Mouse (Mus musculus): Measurements from ENCODE around the gene Ptprn2. TPM values are rescaled to one million over a fixed set of nuclear protein-coding genes. Genes with fewer than 3 reads are reported as not detected.

The Ptprn2 gene
- polyA plus RNA-seq, 1 experiment from 2014 or later: 1.2 TPM

DNA sequence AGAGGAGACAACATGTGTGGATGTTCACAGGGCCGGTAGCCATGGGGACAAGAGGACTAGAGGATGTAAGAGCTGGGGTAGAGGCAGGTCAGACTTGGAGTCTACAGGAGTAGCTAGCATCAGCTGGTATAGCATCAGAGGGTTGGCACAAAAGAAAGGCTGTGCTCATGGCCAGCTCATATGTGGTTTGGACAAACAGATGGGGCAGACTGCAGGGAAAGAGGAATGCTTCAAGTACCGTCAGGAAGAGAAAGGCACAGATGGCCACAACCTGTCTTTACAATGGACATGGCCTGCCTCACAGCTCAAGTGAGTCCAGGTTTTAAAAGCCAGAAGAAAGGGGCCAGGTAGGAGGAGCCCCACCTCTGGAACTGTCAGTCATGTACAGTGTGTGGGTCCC, 776.5 kb downstream of the Ptprn2 start:
- ATAC-seq: no peak
- Histone ChIP-seq H3K4me3 (ENCODE audit: low read depth, low read length) (no peak overlapping the region), H3K4me2 (replicated peaks; ENCODE audit: low read depth) (no peak overlapping the region), H3K27ac (ENCODE audit: low read depth, low read length) (no peak overlapping the region), H3K4me1 (replicated peaks; ENCODE audit: control insufficient read depth, insufficient read depth, low read length) (no peaks in the 10 kb centered on the region), H3K9ac (ENCODE audit: low read depth, low read length) (no peak overlapping the region), H3K27me3 (replicated peaks; ENCODE audit: control insufficient read depth, insufficient read depth, low read length) (no peaks in the 10 kb centered on the region), H3K9me3 (ENCODE audit: control insufficient read depth) (no peaks in the 10 kb centered on the region), H3K36me3 (ENCODE audit: control insufficient read depth, insufficient read depth) (no peaks in the 10 kb centered on the region)
- TF ChIP-seq CTCF (IDR thresholded peaks at IDR 0.05; ENCODE audit: low read depth): no peak
- WGBS: 87% methylated on average over 2 of the region's 2 CpGs

DNA sequence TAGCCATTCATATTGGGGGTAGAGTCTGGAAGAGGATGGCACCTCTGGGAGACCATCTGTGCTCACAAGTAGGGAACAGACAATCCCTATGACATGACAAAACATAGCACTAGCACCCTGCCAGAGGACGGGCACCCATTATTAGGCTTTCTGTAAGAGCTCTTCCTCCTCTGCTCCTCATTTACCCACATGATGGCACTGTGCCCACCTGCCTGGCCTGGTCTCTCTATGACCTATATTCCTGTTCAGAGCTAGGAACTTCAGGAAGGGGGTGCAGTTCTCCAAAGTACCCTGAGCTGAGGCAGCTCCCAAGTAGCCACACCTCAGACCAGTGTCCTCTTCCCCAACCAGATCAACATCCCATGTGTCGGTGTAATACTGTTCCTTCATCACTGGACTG, 777.6 kb downstream of the Ptprn2 start:
- no peaks in the 10 kb centered on the region for H3K36me3 ChIP-seq (ENCODE audit: control insufficient read depth, insufficient read depth)
- no peak for ATAC-seq
- TF ChIP-seq CTCF (IDR thresholded peaks at IDR 0.05; ENCODE audit: low read depth): no peak
- no peak overlapping the region for H3K4me3 ChIP-seq (ENCODE audit: low read depth, low read length)
- no peak overlapping the region for H3K27ac ChIP-seq (ENCODE audit: low read depth, low read length)
- H3K9ac ChIP-seq (ENCODE audit: low read depth, low read length): no peak overlapping the region
- no peaks in the 10 kb centered on the region for H3K27me3 ChIP-seq (replicated peaks; ENCODE audit: control insufficient read depth, insufficient read depth, low read length)
- 81% methylated on average over 2 of the region's 2 CpGs for WGBS
- no peaks in the 10 kb centered on the region for H3K9me3 ChIP-seq (ENCODE audit: control insufficient read depth)
- H3K4me2 ChIP-seq (replicated peaks; ENCODE audit: low read depth): no peak overlapping the region
- H3K4me1 ChIP-seq (replicated peaks; ENCODE audit: control insufficient read depth, insufficient read depth, low read length): no peaks in the 10 kb centered on the region

- Histone ChIP-seq H3K36me3 (ENCODE audit: control insufficient read depth, insufficient read depth) (no peaks in the 10 kb centered on the region), H3K4me2 (replicated peaks; ENCODE audit: low read depth) (no peak overlapping the region), H3K9me3 (ENCODE audit: control insufficient read depth) (no peaks in the 10 kb centered on the region), H3K27me3 (replicated peaks; ENCODE audit: control insufficient read depth, insufficient read depth, low read length) (no peaks in the 10 kb centered on the region), H3K4me3 (ENCODE audit: low read depth, low read length) (no peak overlapping the region), H3K9ac (ENCODE audit: low read depth, low read length) (no peak overlapping the region), H3K4me1 (replicated peaks; ENCODE audit: control insufficient read depth, insufficient read depth, low read length) (no peaks in the 10 kb centered on the region), H3K27ac (ENCODE audit: low read depth, low read length) (no peak overlapping the region)
- no peak for TF ChIP-seq CTCF (IDR thresholded peaks at IDR 0.05; ENCODE audit: low read depth)
- ATAC-seq: no peak
- 91% methylated on average over 1 of the region's 1 CpGs for WGBS
These were observed 779.7 kb downstream of the Ptprn2 start for GRCm38 (mm10) chr12:117265211-117265610.

DNA sequence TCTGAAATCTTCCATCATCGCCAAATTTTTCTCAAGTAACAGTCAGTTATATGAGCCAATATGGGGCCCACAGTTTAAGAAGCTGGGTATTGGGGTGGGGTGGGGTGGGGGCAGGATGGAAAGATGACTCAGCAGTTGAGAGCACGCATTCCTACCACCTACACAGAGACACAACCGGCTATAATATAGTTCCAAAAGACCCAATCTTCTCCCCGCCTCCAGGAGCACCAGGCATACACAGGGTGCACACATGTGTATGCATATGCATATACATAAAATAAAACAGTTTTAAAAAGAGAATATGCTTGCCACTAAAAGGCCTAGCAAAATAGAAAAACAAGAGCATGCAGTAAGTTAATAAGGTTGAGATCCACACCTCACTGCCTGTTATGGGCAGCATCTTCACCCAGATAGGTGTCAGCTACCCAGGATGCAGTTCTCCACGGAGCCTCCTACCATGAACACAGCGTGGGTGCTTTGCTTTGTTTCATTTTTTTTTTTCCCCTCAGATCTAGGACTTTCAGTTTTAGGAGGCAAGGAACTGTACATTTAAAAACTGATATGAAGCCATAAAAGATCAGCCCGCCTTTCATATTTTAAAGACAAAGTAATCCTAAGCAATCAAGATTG, 783.1 kb downstream of the Ptprn2 start:
- Histone ChIP-seq H3K4me1 (replicated peaks; ENCODE audit: control insufficient read depth, insufficient read depth, low read length) (no peaks in the 10 kb centered on the region), H3K4me3 (ENCODE audit: low read depth, low read length) (no peak overlapping the region), H3K27me3 (replicated peaks; ENCODE audit: control insufficient read depth, insufficient read depth, low read length) (no peaks in the 10 kb centered on the region), H3K4me2 (replicated peaks; ENCODE audit: low read depth) (no peak overlapping the region), H3K9me3 (ENCODE audit: control insufficient read depth) (no peaks in the 10 kb centered on the region), H3K27ac (ENCODE audit: low read depth, low read length) (no peak overlapping the region), H3K9ac (ENCODE audit: low read depth, low read length) (no peak overlapping the region), H3K36me3 (ENCODE audit: control insufficient read depth, insufficient read depth) (no peaks in the 10 kb centered on the region)
- no peak for TF ChIP-seq CTCF (IDR thresholded peaks at IDR 0.05; ENCODE audit: low read depth)
- WGBS: 72% methylated on average over 7 of the region's 7 CpGs
- ATAC-seq: no peak

DNA sequence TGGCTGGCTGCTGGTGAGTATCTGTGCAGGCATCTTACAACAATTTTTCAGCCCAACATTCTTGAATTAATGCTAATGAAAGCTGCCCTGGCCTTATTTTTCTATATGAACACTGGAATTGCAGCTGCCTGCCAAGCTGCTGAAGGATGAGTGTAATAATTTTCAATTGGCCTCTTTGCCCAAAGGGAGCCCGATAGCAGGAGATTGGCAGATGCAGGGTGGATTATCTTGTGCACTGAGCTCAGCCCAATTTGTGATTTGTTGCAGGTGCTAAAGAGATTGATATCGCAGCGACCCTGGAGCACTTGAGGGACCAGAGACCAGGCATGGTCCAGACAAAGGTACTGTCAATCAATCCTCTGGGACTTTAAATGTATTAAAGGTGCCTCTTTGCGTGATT, 783.8 kb downstream of the Ptprn2 start:
- ATAC-seq: no peak
- 68% methylated on average over 4 of the region's 4 CpGs for WGBS
- no peaks in the 10 kb centered on the region for H3K9me3 ChIP-seq (ENCODE audit: control insufficient read depth)

GRCm38 (mm10) chr12:117270199-117270598, 784.7 kb downstream of the Ptprn2 start:
- Histone ChIP-seq H3K4me2 (replicated peaks; ENCODE audit: low read depth) (no peak overlapping the region), H3K27ac (ENCODE audit: low read depth, low read length) (no peak overlapping the region), H3K36me3 (ENCODE audit: control insufficient read depth, insufficient read depth) (no peaks in the 10 kb centered on the region), H3K27me3 (replicated peaks; ENCODE audit: control insufficient read depth, insufficient read depth, low read length) (no peaks in the 10 kb centered on the region), H3K4me1 (replicated peaks; ENCODE audit: control insufficient read depth, insufficient read depth, low read length) (no peaks in the 10 kb centered on the region), H3K9me3 (ENCODE audit: control insufficient read depth) (no peaks in the 10 kb centered on the region), H3K9ac (ENCODE audit: low read depth, low read length) (no peak overlapping the region), H3K4me3 (ENCODE audit: low read depth, low read length) (no peak overlapping the region)
- no peak for ATAC-seq
- 83% methylated on average over 4 of the region's 4 CpGs for WGBS
- no peak for TF ChIP-seq CTCF (IDR thresholded peaks at IDR 0.05; ENCODE audit: low read depth)

More for the DNA sequence above, 783.8 kb downstream of the Ptprn2 start:
- Histone ChIP-seq H3K4me1 (replicated peaks; ENCODE audit: control insufficient read depth, insufficient read depth, low read length) (no peaks in the 10 kb centered on the region), H3K4me3 (ENCODE audit: low read depth, low read length) (no peak overlapping the region), H3K27ac (ENCODE audit: low read depth, low read length) (no peak overlapping the region), H3K9ac (ENCODE audit: low read depth, low read length) (no peak overlapping the region), H3K4me2 (replicated peaks; ENCODE audit: low read depth) (no peak overlapping the region), H3K27me3 (replicated peaks; ENCODE audit: control insufficient read depth, insufficient read depth, low read length) (no peaks in the 10 kb centered on the region), H3K36me3 (ENCODE audit: control insufficient read depth, insufficient read depth) (no peaks in the 10 kb centered on the region)
- TF ChIP-seq CTCF (IDR thresholded peaks at IDR 0.05; ENCODE audit: low read depth): no peak

DNA sequence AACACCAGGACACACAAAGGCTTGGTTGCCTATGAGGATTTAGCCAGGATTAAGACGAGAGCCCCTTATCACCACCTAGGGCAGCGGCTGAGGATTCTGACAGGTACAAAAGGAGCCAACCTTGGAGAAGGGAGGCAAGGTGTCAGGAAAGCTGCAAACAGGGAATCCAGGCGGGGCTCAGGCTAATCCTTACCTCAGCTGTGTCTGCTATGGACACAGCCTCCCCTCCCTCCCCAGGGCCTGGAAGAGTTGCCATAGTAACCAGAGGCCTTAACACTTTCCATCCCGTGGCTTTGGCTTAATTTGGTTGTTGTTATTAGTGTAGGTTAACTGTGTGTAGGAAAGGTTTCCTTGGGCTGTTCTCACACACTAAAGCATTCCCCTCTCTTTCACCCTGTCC, 787.6 kb downstream of the Ptprn2 start:
- Histone ChIP-seq H3K4me3 (ENCODE audit: low read depth, low read length) (no peak overlapping the region), H3K4me1 (replicated peaks; ENCODE audit: control insufficient read depth, insufficient read depth, low read length) (no peaks in the 10 kb centered on the region), H3K9me3 (ENCODE audit: control insufficient read depth) (no peaks in the 10 kb centered on the region), H3K27ac (ENCODE audit: low read depth, low read length) (no peak overlapping the region), H3K36me3 (ENCODE audit: control insufficient read depth, insufficient read depth) (no peaks in the 10 kb centered on the region), H3K27me3 (replicated peaks; ENCODE audit: control insufficient read depth, insufficient read depth, low read length) (no peaks in the 10 kb centered on the region), H3K9ac (ENCODE audit: low read depth, low read length) (no peak overlapping the region), H3K4me2 (replicated peaks; ENCODE audit: low read depth) (no peak overlapping the region)
- 12% methylated on average over 4 of the region's 4 CpGs for WGBS
- no peak for TF ChIP-seq CTCF (IDR thresholded peaks at IDR 0.05; ENCODE audit: low read depth)
- ATAC-seq: no peak
